Mouse (Mus musculus): ENCODE measurements around the gene Slit1. TPM values are rescaled to one million over a fixed set of nuclear protein-coding genes. Genes with fewer than 3 reads are reported as not detected.

Gene Slit1
- polyA plus RNA-seq, 1 experiment from 2014 or later = 18.2 TPM

GRCm38 (mm10) chr19:41643010-41643409 is 100.5 kb downstream of the Slit1 start:
- no peak overlapping the region for H3K27ac ChIP-seq (ENCODE audit: low read length)
- no peaks in the 10 kb centered on the region for H3K9me3 ChIP-seq (replicated peaks; ENCODE audit: control insufficient read depth, low read length, poor library complexity, severe bottlenecking)
- WGBS = 44% methylated on average over 11 of the region's 11 CpGs
- H3K4me2 ChIP-seq (ENCODE audit: low read length) = no peak overlapping the region
- no peak for ATAC-seq
- 0 out of 2 replicates have a peak, but pooled peaks cover 3% of the 10 kb centered on the region for H3K36me3 ChIP-seq (ENCODE audit: control insufficient read depth, insufficient read depth, low read length)
- no peak overlapping the region for H3K4me3 ChIP-seq (ENCODE audit: low read depth, low read length)
- H3K27me3 ChIP-seq (ENCODE audit: control insufficient read depth, insufficient read depth, low read depth, low read length) = no peaks in the 10 kb centered on the region
- H3K9ac ChIP-seq (ENCODE audit: low read depth, low read length) = no peak overlapping the region
- H3K4me1 ChIP-seq (ENCODE audit: control insufficient read depth, insufficient read depth, low read length) = no peaks in the 10 kb centered on the region

GRCm38 (mm10) chr19:41634999-41635398 is 108.5 kb downstream of the Slit1 start:
- no peak overlapping the region for H3K9ac ChIP-seq (ENCODE audit: low read depth, low read length)
- no peak overlapping the region for H3K27ac ChIP-seq (ENCODE audit: low read length)
- 38% methylated on average over 6 of the region's 6 CpGs for WGBS
- no peak overlapping the region for H3K4me2 ChIP-seq (ENCODE audit: low read length)
- ATAC-seq = no peak
- H3K36me3 ChIP-seq (ENCODE audit: control insufficient read depth, insufficient read depth, low read length) = peaks cover 6% of the 10 kb centered on the region
- no peaks in the 10 kb centered on the region for H3K4me1 ChIP-seq (ENCODE audit: control insufficient read depth, insufficient read depth, low read length)
- H3K4me3 ChIP-seq (ENCODE audit: low read depth, low read length) = no peak overlapping the region
- H3K9me3 ChIP-seq (replicated peaks; ENCODE audit: control insufficient read depth, low read length, poor library complexity, severe bottlenecking) = no peaks in the 10 kb centered on the region
- no peaks in the 10 kb centered on the region for H3K27me3 ChIP-seq (ENCODE audit: control insufficient read depth, insufficient read depth, low read depth, low read length)

GRCm38 (mm10) chr19:41634099-41634498 is 109.4 kb downstream of the Slit1 start:
- 88% methylated on average over 10 of the region's 10 CpGs for WGBS
- ATAC-seq = no peak

GRCm38 (mm10) chr19:41629532-41629931 is 113.9 kb downstream of the Slit1 start:
- WGBS = 48% methylated on average over 5 of the region's 5 CpGs
- no peak overlapping the region for H3K4me3 ChIP-seq (ENCODE audit: low read depth, low read length)
- peak; percentile 57 for ATAC-seq

More at GRCm38 (mm10) chr19:41634099-41634498, 109.4 kb downstream of the Slit1 start:
- no peak overlapping the region for H3K4me3 ChIP-seq (ENCODE audit: low read depth, low read length)
- H3K9me3 ChIP-seq (replicated peaks; ENCODE audit: control insufficient read depth, low read length, poor library complexity, severe bottlenecking) = no peaks in the 10 kb centered on the region
- H3K36me3 ChIP-seq (ENCODE audit: control insufficient read depth, insufficient read depth, low read length) = peaks cover 6% of the 10 kb centered on the region
- no peak overlapping the region for H3K9ac ChIP-seq (ENCODE audit: low read depth, low read length)
- no peak overlapping the region for H3K27ac ChIP-seq (ENCODE audit: low read length)
- no peaks in the 10 kb centered on the region for H3K4me1 ChIP-seq (ENCODE audit: control insufficient read depth, insufficient read depth, low read length)
- H3K27me3 ChIP-seq (ENCODE audit: control insufficient read depth, insufficient read depth, low read depth, low read length) = no peaks in the 10 kb centered on the region
- H3K4me2 ChIP-seq (ENCODE audit: low read length) = no peak overlapping the region

GRCm38 (mm10) chr19:41628970-41629369 is 114.5 kb downstream of the Slit1 start:
- Histone ChIP-seq H3K9ac (ENCODE audit: low read depth, low read length) (no peak overlapping the region), H3K27me3 (ENCODE audit: control insufficient read depth, insufficient read depth, low read depth, low read length) (no peaks in the 10 kb centered on the region), H3K36me3 (ENCODE audit: control insufficient read depth, insufficient read depth, low read length) (peaks cover 26% of the 10 kb centered on the region), H3K4me3 (ENCODE audit: low read depth, low read length) (no peak overlapping the region), H3K4me2 (ENCODE audit: low read length) (no peak overlapping the region), H3K4me1 (ENCODE audit: control insufficient read depth, insufficient read depth, low read length) (no peaks in the 10 kb centered on the region), H3K9me3 (replicated peaks; ENCODE audit: control insufficient read depth, low read length, poor library complexity, severe bottlenecking) (peaks cover 6% of the 10 kb centered on the region; the same call in 1 of the 2 replicates), H3K27ac (ENCODE audit: low read length) (no peak overlapping the region)
- ATAC-seq = peak; percentile 57; the same call in 1 of the 2 replicates
- WGBS = 72% methylated on average over 11 of the region's 11 CpGs

More at GRCm38 (mm10) chr19:41629532-41629931, 113.9 kb downstream of the Slit1 start:
- H3K27ac ChIP-seq (ENCODE audit: low read length) = no peak overlapping the region
- peaks cover 6% of the 10 kb centered on the region; the same call in 1 of the 2 replicates for H3K9me3 ChIP-seq (replicated peaks; ENCODE audit: control insufficient read depth, low read length, poor library complexity, severe bottlenecking)
- H3K36me3 ChIP-seq (ENCODE audit: control insufficient read depth, insufficient read depth, low read length) = peaks cover 27% of the 10 kb centered on the region
- no peak overlapping the region for H3K9ac ChIP-seq (ENCODE audit: low read depth, low read length)
- H3K4me2 ChIP-seq (ENCODE audit: low read length) = no peak overlapping the region
- no peaks in the 10 kb centered on the region for H3K27me3 ChIP-seq (ENCODE audit: control insufficient read depth, insufficient read depth, low read depth, low read length)
- no peaks in the 10 kb centered on the region for H3K4me1 ChIP-seq (ENCODE audit: control insufficient read depth, insufficient read depth, low read length)

- H3K36me3 ChIP-seq (ENCODE audit: control insufficient read depth, insufficient read depth, low read length) = peaks cover 12% of the 10 kb centered on the region
- H3K27ac ChIP-seq (ENCODE audit: low read length) = no peak overlapping the region
- H3K4me1 ChIP-seq (ENCODE audit: control insufficient read depth, insufficient read depth, low read length) = peaks cover 7% of the 10 kb centered on the region; the same call in 1 of the 2 replicates
- ATAC-seq = no peak
- H3K9ac ChIP-seq (ENCODE audit: low read depth, low read length) = no peak overlapping the region
- H3K27me3 ChIP-seq (ENCODE audit: control insufficient read depth, insufficient read depth, low read depth, low read length) = no peaks in the 10 kb centered on the region
- 89% methylated on average over 14 of the region's 14 CpGs for WGBS
- H3K4me2 ChIP-seq (ENCODE audit: low read length) = no peak overlapping the region
- H3K9me3 ChIP-seq (replicated peaks; ENCODE audit: control insufficient read depth, low read length, poor library complexity, severe bottlenecking) = peaks cover 6% of the 10 kb centered on the region; the same call in 1 of the 2 replicates
- no peak overlapping the region for H3K4me3 ChIP-seq (ENCODE audit: low read depth, low read length)
These were observed 122.9 kb downstream of the Slit1 start for GRCm38 (mm10) chr19:41620366-41621092.

- H3K36me3 ChIP-seq (ENCODE audit: control insufficient read depth, insufficient read depth, low read length) = peaks cover 2% of the 10 kb centered on the region; the same call in 1 of the 2 replicates
- ATAC-seq = no peak
- H3K9me3 ChIP-seq (replicated peaks; ENCODE audit: control insufficient read depth, low read length, poor library complexity, severe bottlenecking) = no peaks in the 10 kb centered on the region
- H3K4me1 ChIP-seq (ENCODE audit: control insufficient read depth, insufficient read depth, low read length) = peaks cover 18% of the 10 kb centered on the region
- H3K4me3 ChIP-seq (ENCODE audit: low read depth, low read length) = no peak overlapping the region
- no peaks in the 10 kb centered on the region for H3K27me3 ChIP-seq (ENCODE audit: control insufficient read depth, insufficient read depth, low read depth, low read length)
- no peak overlapping the region for H3K9ac ChIP-seq (ENCODE audit: low read depth, low read length)
- WGBS = 70% methylated on average over 19 of the region's 19 CpGs
- H3K27ac ChIP-seq (ENCODE audit: low read length) = no peak overlapping the region
- H3K4me2 ChIP-seq (ENCODE audit: low read length) = no peak overlapping the region
These were observed 124.6 kb downstream of the Slit1 start for GRCm38 (mm10) chr19:41618771-41619385.

GRCm38 (mm10) chr19:41618153-41618657 is 125.3 kb downstream of the Slit1 start:
- H3K4me2 ChIP-seq (ENCODE audit: low read length) = no peak overlapping the region
- H3K4me3 ChIP-seq (ENCODE audit: low read depth, low read length) = no peak overlapping the region
- no peak overlapping the region for H3K9ac ChIP-seq (ENCODE audit: low read depth, low read length)
- no peaks in the 10 kb centered on the region for H3K27me3 ChIP-seq (ENCODE audit: control insufficient read depth, insufficient read depth, low read depth, low read length)
- H3K9me3 ChIP-seq (replicated peaks; ENCODE audit: control insufficient read depth, low read length, poor library complexity, severe bottlenecking) = no peaks in the 10 kb centered on the region
- no peak for ATAC-seq
- no peaks in the 10 kb centered on the region for H3K36me3 ChIP-seq (ENCODE audit: control insufficient read depth, insufficient read depth, low read length)
- WGBS = 52% methylated on average over 6 of the region's 6 CpGs
- H3K27ac ChIP-seq (ENCODE audit: low read length) = no peak overlapping the region
- H3K4me1 ChIP-seq (ENCODE audit: control insufficient read depth, insufficient read depth, low read length) = peaks cover 25% of the 10 kb centered on the region

GRCm38 (mm10) chr19:41617102-41617501 is 126.4 kb downstream of the Slit1 start:
- Histone ChIP-seq H3K4me1 (ENCODE audit: control insufficient read depth, insufficient read depth, low read length) (peaks cover 28% of the 10 kb centered on the region), H3K27me3 (ENCODE audit: control insufficient read depth, insufficient read depth, low read depth, low read length) (no peaks in the 10 kb centered on the region), H3K9me3 (replicated peaks; ENCODE audit: control insufficient read depth, low read length, poor library complexity, severe bottlenecking) (no peaks in the 10 kb centered on the region), H3K36me3 (ENCODE audit: control insufficient read depth, insufficient read depth, low read length) (no peaks in the 10 kb centered on the region), H3K4me3 (ENCODE audit: low read depth, low read length) (no peak overlapping the region), H3K27ac (ENCODE audit: low read length) (no peak overlapping the region), H3K4me2 (ENCODE audit: low read length) (no peak overlapping the region), H3K9ac (ENCODE audit: low read depth, low read length) (no peak overlapping the region)
- WGBS = 60% methylated on average over 13 of the region's 13 CpGs
- ATAC-seq = no peak
